Mouse (Mus musculus) ES-E14 (cell line): ENCODE results near the gene Grm4.

Source experiments
- CHD2 ChIP-seq: IDR thresholded peaks from 2 replicates; pipeline ENCODE4 v1.6.1; 2014; ENCODE audit warnings: mild to moderate bottlenecking, low read depth, low read length, inconsistent platforms
- ZC3H11A ChIP-seq: IDR thresholded peaks from 2 replicates; pipeline ENCODE4 v1.6.1; 2012; ENCODE audit warnings: low read depth, mild to moderate bottlenecking, inconsistent platforms, low read length, borderline replicate concordance
- ZNF384 ChIP-seq: IDR thresholded peaks from 2 replicates; pipeline ENCODE4 v1.6.1; 2012; ENCODE audit warnings: low read depth, low read length, inconsistent platforms

DNA sequence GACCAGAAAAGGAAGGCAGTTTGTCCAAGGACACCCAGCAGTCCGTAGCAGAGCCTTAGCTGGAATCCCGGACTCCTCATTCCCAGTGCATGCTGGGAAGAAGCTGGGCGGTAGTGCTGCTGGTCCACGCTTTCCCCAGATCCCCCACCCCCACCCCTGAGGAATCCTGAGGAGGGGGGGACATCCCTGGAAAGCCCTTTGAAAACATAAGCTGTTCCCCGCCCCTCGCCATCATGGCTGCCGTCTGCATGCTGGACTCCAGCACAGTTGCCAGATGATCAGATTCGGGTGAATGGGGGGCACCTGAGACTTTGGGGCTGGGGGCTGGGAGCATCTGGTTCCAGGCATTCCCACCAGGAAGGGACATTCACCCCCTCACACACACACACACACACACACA, 99.4 kb downstream of the Grm4 start:
- TF ChIP-seq ZNF384 (no peak), CHD2 (no peak), ZC3H11A (no peak)
